Mouse (Mus musculus) testis, adult 2 months (tissue): ENCODE measurements around the gene Adgra1. TPM values are rescaled to one million over a fixed set of nuclear protein-coding genes. Genes with fewer than 3 reads are reported as not detected.

ENCODE experiments used
- H3K27ac ChIP-seq: fragments of 200-500 bp; 2 replicates; pipeline ENCODE4 v1.5.1; 2012; ENCODE audit warnings: low read depth, low read length; ENCODE audit not compliant: control insufficient read depth, insufficient read depth
- H3K27me3 ChIP-seq: fragments of 200-500 bp; 2 replicates; pipeline ENCODE4 v1.6.1; 2012; ENCODE audit warnings: mild to moderate bottlenecking, low read length, moderate library complexity; ENCODE audit not compliant: control insufficient read depth, insufficient read depth
- H3K36me3 ChIP-seq: fragments of 200-500 bp; 2 replicates; pipeline ENCODE4 v1.6.1; 2012; ENCODE audit warnings: mild to moderate bottlenecking, low read length; ENCODE audit not compliant: control insufficient read depth, insufficient read depth
- H3K4me1 ChIP-seq: fragments of 200-500 bp; 2 replicates; pipeline ENCODE4 v1.6.1; 2012; ENCODE audit warnings: low read length; ENCODE audit not compliant: control insufficient read depth, insufficient read depth
- H3K4me3 ChIP-seq: fragments of 200-500 bp; 2 replicates; pipeline ENCODE4 v1.5.1; 2012; ENCODE audit warnings: low read depth, mild to moderate bottlenecking, low read length, moderate library complexity, mixed read lengths; ENCODE audit not compliant: control insufficient read depth
- CTCF ChIP-seq: fragments of 200-500 bp; IDR thresholded peaks from 2 replicates; pipeline ENCODE4 v1.5.1; 2012; ENCODE audit warnings: low read depth, mild to moderate bottlenecking, inconsistent platforms, low read length, moderate library complexity; ENCODE audit not compliant: control insufficient read depth, insufficient read depth, insufficient replicate concordance
- POLR2A ChIP-seq: fragments of 200-500 bp; IDR thresholded peaks from 2 replicates; pipeline ENCODE4 v1.6.1; 2012; ENCODE audit warnings: low read depth, mild to moderate bottlenecking, inconsistent platforms, low read length, moderate library complexity; ENCODE audit not compliant: control insufficient read depth
- polyA plus RNA-seq: library from polyadenylated mRNA; depleted of rRNA; stranded (reverse); fragments of >200 nt; gene quantifications from 2 replicates; pipeline ENCODE4 v1.2.3, GENCODE M21; 2012; rRNA removed

The Adgra1 gene
- polyA plus RNA-seq = 0.43 and 0.48 TPM in 2 replicates

DNA sequence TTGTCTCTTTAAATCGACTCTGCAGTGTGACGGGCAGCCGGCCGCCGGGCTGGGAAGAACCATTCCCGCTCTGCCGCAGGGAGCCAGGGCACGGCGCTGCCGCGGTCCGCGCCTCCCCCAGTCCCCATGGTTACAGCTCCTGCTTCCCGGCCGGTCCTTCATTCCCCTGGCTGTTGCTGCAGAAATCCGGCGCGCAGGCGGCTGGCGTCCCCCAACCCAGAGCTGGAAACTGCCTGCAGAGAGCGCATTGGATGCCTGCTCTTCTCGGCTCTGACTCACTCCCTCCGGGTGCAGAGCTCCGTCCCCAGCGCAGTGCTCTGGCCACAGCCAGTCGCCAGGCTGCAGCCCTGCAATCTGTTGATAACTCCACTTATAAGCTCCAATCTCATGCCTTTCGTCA lies at the start of gene Adgra1:
Gene Adgra1, plus strand, starts transcription at position 139 of the 400 bp plus-strand sequence.
- Histone ChIP-seq H3K27ac (no peak within 1 kb of the TSS), H3K36me3 (no peaks in the 10 kb centered on the region), H3K27me3 (no peaks in the 10 kb centered on the region), H3K4me1 (peaks cover 6% of the 10 kb centered on the region; the same call in 1 of the 2 replicates), H3K4me3 (no peak within 1 kb of the TSS)
- TF ChIP-seq CTCF = no peak
- TF ChIP-seq POLR2A = no peak

DNA sequence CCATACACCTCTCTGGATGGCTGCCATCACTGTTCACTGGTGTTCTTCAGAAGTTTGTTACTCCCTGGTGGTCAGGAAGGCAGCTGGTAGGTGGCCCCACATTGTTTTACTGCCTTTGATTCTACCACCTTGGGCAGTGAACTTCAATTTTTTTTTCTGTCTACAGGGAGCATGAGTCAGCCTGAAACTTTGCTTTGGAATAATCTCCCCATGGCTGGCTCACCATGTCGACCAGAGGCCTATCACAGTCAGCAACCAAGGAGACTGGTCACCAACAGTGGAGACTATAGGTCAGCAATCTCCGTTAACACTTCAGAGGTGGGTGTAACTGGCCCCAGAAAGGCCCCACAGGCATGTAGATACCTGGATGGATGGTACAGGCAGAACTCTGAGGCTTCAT lies 46.6 kb upstream of the Adgra1 start:
- TF ChIP-seq CTCF (no peak), POLR2A (no peak)
- no peak overlapping the region for H3K27ac ChIP-seq
- H3K4me1 ChIP-seq = no peaks in the 10 kb centered on the region
- H3K36me3 ChIP-seq = no peaks in the 10 kb centered on the region
- no peaks in the 10 kb centered on the region for H3K27me3 ChIP-seq
- no peak overlapping the region for H3K4me3 ChIP-seq

DNA sequence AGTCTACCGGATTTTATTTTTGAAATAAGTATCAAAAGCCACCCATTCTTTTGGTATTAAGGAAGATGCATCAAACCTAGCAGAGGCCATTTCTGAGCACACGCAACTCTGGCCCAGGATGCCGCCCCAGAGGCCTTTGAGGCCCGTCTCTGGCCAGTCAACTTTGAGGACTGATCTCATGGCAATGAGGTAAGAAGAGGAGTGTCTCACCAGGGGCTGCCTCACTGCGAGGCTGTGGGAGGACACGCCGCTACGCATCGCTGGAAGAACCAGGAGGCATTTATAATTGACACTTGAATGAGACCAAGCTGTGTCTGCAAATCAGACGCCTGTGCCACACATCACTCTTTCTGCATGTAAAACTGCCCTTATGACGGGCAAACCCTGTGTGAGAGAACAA lies 45.0 kb upstream of the Adgra1 start:
- H3K4me1 ChIP-seq = no peaks in the 10 kb centered on the region
- TF ChIP-seq CTCF (no peak), POLR2A (no peak)
- H3K27ac ChIP-seq = no peak overlapping the region
- H3K4me3 ChIP-seq = no peak overlapping the region
- no peaks in the 10 kb centered on the region for H3K36me3 ChIP-seq
- H3K27me3 ChIP-seq = no peaks in the 10 kb centered on the region

DNA sequence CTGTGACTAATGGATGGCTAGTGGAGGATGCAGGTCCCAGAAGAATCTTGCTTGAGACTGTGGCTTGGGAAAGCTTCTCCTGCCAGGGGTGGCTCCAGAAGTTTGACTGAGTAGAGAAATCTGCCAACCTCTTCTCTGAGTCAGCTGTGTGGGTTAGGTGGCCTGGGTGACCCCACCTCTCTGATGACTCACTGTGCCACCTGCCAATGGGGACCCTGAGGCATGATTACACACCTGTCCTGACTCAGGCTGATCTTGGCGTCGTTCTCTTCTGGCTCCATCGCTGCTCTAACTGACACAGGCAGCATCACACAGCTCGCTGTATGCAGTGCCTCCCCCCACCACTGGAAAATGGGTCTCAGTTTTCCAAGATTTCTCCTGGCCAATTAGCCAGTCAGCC lies 44.3 kb upstream of the Adgra1 start:
- TF ChIP-seq CTCF (no peak), POLR2A (no peak)
- Histone ChIP-seq H3K36me3 (no peaks in the 10 kb centered on the region), H3K27me3 (no peaks in the 10 kb centered on the region)

DNA sequence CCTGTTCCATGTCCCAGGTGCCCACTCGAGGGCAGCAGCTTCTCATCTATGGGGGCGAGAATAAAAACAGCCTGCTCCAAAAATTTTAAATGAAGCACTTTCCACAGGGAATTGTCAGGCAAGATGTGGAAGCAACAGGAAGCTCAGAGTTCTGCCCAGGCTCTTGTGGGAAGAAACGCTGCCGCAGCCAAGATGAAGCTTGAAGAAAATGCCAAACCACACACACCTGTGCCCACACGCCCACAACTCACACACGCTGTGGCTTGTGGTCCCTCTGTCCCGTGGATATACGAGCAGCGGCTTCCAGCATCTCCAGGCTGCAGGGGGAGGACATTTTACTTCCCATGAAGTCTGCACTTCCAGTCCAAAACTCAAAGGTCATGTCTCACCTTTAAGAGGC lies 42.4 kb upstream of the Adgra1 start:
- TF ChIP-seq CTCF = no peak
- TF ChIP-seq POLR2A = no peak
- Histone ChIP-seq H3K36me3 (no peaks in the 10 kb centered on the region), H3K27me3 (no peaks in the 10 kb centered on the region), H3K4me1 (no peaks in the 10 kb centered on the region), H3K27ac (no peak overlapping the region), H3K4me3 (no peak overlapping the region)

More for the DNA sequence above, 44.3 kb upstream of the Adgra1 start:
- no peaks in the 10 kb centered on the region for H3K4me1 ChIP-seq
- no peak overlapping the region for H3K4me3 ChIP-seq
- no peak overlapping the region for H3K27ac ChIP-seq

DNA sequence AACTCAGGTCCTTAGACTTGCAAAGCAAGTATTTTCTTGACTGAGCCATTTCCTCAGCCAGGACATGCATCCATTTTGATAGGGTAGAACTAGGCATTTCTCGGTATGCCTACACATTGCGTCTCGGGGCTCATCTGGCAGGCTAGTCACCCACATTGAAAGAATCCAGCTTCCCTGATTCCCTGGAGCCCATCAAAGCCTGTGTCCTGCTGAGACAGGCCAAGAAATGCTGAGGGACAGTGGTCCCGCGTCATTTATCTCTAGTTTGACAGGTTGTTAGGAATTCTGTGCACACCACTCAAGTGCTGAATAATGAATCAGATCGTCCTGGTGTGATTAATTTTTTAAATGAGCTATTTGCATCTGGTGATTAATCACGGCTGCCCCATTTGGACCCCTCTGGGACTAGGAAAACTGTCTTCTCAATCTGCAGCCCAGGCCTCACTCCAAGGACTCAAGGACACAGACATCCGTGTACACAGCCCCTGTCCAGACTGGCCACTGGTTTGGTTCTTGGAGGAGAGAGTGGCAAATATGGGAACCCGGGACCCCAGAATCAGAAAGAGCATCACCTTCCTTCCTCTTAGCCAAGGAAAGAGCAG lies 38.9 kb upstream of the Adgra1 start:
- H3K27ac ChIP-seq = no peak overlapping the region
- H3K27me3 ChIP-seq = no peaks in the 10 kb centered on the region
- H3K4me3 ChIP-seq = no peak overlapping the region
- H3K36me3 ChIP-seq = no peaks in the 10 kb centered on the region
- no peak for TF ChIP-seq CTCF
- TF ChIP-seq POLR2A = no peak
- H3K4me1 ChIP-seq = no peaks in the 10 kb centered on the region

DNA sequence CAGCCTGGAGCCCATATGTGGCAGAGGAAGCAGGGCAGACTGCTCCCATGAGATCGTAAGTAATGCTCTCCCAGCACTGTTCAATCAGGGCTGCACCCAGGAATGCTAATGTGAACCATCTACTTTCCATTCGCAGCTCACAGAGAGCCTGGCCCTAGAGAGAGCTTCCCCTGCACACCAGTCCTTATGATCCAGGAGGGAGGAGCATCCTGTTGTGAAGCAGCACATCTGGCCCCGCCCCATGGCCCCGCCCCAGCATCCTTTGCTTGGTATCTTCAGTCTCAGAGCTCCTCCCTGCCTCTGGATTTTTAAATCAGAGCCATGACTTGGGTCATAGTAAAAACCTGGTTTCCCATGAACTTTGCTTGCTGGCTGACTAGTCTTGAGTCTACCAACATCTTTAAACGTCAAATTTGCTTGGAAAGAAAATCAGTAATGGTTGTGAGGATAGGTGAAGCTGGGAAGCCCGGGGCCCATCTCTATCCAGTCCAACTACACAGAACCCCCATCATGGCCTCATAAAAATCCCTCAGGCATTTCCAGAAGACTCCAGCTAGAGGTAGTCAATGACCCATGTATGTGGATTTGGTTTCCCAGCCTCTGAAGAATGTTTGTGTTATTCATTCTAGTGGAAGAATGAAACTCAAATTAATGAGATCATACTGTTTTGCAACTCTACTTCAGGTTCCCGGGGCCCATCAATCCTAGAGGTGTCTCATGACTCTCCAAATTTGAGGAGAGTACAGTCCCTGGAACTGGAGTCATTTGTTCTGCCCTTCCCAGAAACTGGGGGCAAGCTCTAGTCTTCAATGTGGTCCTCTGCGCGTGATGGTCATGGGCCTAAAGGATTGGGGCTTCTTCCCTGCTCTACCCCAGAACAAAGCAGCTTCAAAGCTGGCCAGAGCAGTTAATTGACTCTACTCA lies 36.5 kb upstream of the Adgra1 start:
- Histone ChIP-seq H3K4me3 (no peak overlapping the region), H3K4me1 (no peaks in the 10 kb centered on the region), H3K36me3 (no peaks in the 10 kb centered on the region), H3K27me3 (no peaks in the 10 kb centered on the region), H3K27ac (no peak overlapping the region)
- no peak for TF ChIP-seq POLR2A
- TF ChIP-seq CTCF = no peak
